Mouse (Mus musculus) brain, embryonic 14.5 days (tissue): ENCODE results near the gene Zfp62.

Source experiments
- CTCF ChIP-seq: fragments of 200-500 bp; IDR thresholded peaks from 2 replicates; pipeline ENCODE4 v1.5.1; 2012; ENCODE audit warnings: inconsistent platforms, mild to moderate bottlenecking, moderate library complexity, borderline replicate concordance; ENCODE audit not compliant: insufficient read depth, insufficient read length; ENCODE audit errors: extremely low read depth
- POLR2A ChIP-seq: fragments of 200-500 bp; IDR thresholded peaks from 2 replicates; pipeline ENCODE4 v1.6.1; 2012; ENCODE audit warnings: mild to moderate bottlenecking, inconsistent platforms, borderline replicate concordance; ENCODE audit not compliant: poor library complexity, insufficient read depth, insufficient read length, severe bottlenecking; ENCODE audit errors: extremely low read depth

DNA sequence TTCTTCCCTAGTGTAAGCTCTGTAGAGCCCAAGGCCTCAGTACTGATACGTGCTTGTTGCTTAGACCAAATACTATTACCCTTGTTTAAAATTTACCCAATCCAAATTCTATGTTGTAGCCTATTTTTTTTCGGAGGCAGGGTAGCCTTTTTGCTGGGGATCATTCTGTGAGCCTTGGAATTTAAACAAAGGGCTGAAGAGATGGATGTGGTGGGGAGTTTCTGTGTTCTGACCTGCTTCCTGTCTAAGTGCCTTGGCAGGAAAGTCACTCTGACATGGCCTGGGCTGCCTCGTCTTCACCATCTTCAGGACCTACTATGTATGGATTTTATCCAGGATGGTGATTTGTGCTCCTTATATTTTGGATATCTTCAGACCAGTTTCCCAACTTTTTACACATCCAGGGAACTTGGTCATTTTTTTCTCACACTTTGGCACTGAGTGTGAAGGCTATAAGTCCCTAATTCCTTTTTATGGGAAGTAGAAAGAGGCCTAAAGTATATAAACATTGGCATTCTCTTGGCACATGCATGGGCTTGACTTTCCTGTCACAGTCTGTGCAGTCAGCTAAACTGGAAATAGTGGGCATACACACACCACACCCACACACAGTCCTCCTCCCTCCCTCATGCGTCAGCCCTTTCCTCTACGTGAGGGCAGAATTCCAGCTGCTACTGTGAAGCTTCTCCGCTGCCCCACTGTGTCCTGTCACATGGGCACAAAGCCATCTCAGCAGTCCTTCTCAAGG is 45.3 kb downstream of the Zfp62 start:
- TF ChIP-seq POLR2A (no peak), CTCF (no peak)
